Comparison of ENCODE assay signal across 8 mouse cellular contexts in genomic region chr11:12464181-12465162, GRCm38 (mm10). TPM values are rescaled to one million over a fixed set of nuclear protein-coding genes. Genes with fewer than 3 reads are reported as not detected.
DNase-seq lines count a peak whose midpoint lies in the region; ATAC-seq and TF ChIP-seq lines count a peak whose summit lies in the region.

Cobl (minus strand) TSS chr11:12464960.

- peaks cover 24% of the 10 kb centered on the region for H3K27me3 ChIP-seq in erythroblast, embryonic 14.5 days (ENCODE audit: control insufficient read depth)
- H3K27me3 ChIP-seq in liver, embryonic 13.5 days: peaks cover 26% of the 10 kb centered on the region
- peaks cover 4% of the 10 kb centered on the region; the same call in 1 of the 2 replicates for H3K27me3 ChIP-seq in neural tube, embryonic 15.5 days (replicated peaks)
- no peaks in the 10 kb centered on the region; the same call in 1 of the 2 replicates for H3K27me3 ChIP-seq in cerebellum, adult 2 months (ENCODE audit: control insufficient read depth, insufficient read depth, low read length)

- H3K36me3 ChIP-seq in erythroblast, embryonic 14.5 days (ENCODE audit: control insufficient read depth): no peaks in the 10 kb centered on the region
- H3K36me3 ChIP-seq in liver, embryonic 13.5 days: no peaks in the 10 kb centered on the region
- H3K36me3 ChIP-seq in neural tube, embryonic 15.5 days: no peaks in the 10 kb centered on the region

- WGBS in liver, embryonic 13.5 days (ENCODE audit: insufficient replicate concordance): 2% methylated on average over 67 of the region's 89 CpGs
- WGBS in neural tube, embryonic 15.5 days: 1% methylated on average over 58 of the region's 89 CpGs
- 3% methylated on average over 88 of the region's 89 CpGs for WGBS in cerebellum, adult 2 months

- H3K4me1 ChIP-seq in erythroblast, embryonic 14.5 days (ENCODE audit: control insufficient read depth): no peaks in the 10 kb centered on the region
- H3K4me1 ChIP-seq in liver, embryonic 13.5 days (replicated peaks): no peaks in the 10 kb centered on the region
- peaks cover 20% of the 10 kb centered on the region for H3K4me1 ChIP-seq in neural tube, embryonic 15.5 days
- peaks cover 4% of the 10 kb centered on the region; the same call in 1 of the 2 replicates for H3K4me1 ChIP-seq in cerebellum, adult 2 months (ENCODE audit: control insufficient read depth, insufficient read depth, low read length)

- no peaks in the 10 kb centered on the region for H3K9me3 ChIP-seq in erythroblast, embryonic 14.5 days (ENCODE audit: control insufficient read depth, low read length)
- H3K9me3 ChIP-seq in liver, embryonic 13.5 days (replicated peaks): no peaks in the 10 kb centered on the region
- H3K9me3 ChIP-seq in neural tube, embryonic 15.5 days (replicated peaks): no peaks in the 10 kb centered on the region

- H3K4me3 ChIP-seq in erythroblast, embryonic 14.5 days (replicated peaks): peak within 1 kb of the TSS; percentile 49
- H3K4me3 ChIP-seq in liver, embryonic 13.5 days (replicated peaks): peak within 1 kb of the TSS; percentile 54
- H3K4me3 ChIP-seq in neural tube, embryonic 15.5 days (replicated peaks): peak within 1 kb of the TSS; percentile 80
- H3K4me3 ChIP-seq in cerebellum, adult 2 months (replicated peaks; ENCODE audit: insufficient read depth, low read depth, low read length): no peak within 1 kb of the TSS

- no peak for TF ChIP-seq CTCF in cerebellum, adult 2 months (IDR thresholded peaks at IDR 0.05; ENCODE audit: borderline replicate concordance, insufficient read depth, low read depth, low read length)

- no peak for ATAC-seq in erythroblast, adult 5-6 weeks (replicated peaks; ENCODE audit: low FRiP score, poor library complexity, severe bottlenecking)
- 0 out of 2 replicates have a peak, but pooled peaks have one; percentile 15 for ATAC-seq in common myeloid progenitor, adult 5-6 weeks (replicated peaks; ENCODE audit: low read depth, poor library complexity, severe bottlenecking)
- ATAC-seq in granulocyte monocyte progenitor cell, adult 5-6 weeks (replicated peaks; ENCODE audit: poor library complexity, severe bottlenecking): peak; percentile 35; the same call in 1 of the 2 replicates
- ATAC-seq in liver, embryonic 13.5 days (ENCODE audit: low read depth): peak; percentile 34; the same call in 1 of the 2 replicates
- ATAC-seq in neural tube, embryonic 15.5 days (ENCODE audit: low FRiP score): peak; percentile 83

- TF ChIP-seq POLR2A in cerebellum, adult 2 months (IDR thresholded peaks at IDR 0.05; ENCODE audit: borderline replicate concordance, insufficient read depth, low read length): no peak

- no peak within 1 kb of the TSS for H3K27ac ChIP-seq in liver, embryonic 13.5 days
- no peak within 1 kb of the TSS for H3K27ac ChIP-seq in neural tube, embryonic 15.5 days (replicated peaks)
- H3K27ac ChIP-seq in cerebellum, adult 2 months (ENCODE audit: insufficient read depth, low read length): no peak within 1 kb of the TSS

- DNase-seq in kidney, adult 8-10 months: peak; percentile 37
- no peak for DNase-seq in liver, embryonic 13.5 days
- no peak for DNase-seq in cerebellum, adult 2 months

- peak within 1 kb of the TSS; percentile 41 for H3K9ac ChIP-seq in liver, embryonic 13.5 days
- H3K9ac ChIP-seq in neural tube, embryonic 15.5 days (replicated peaks): peak within 1 kb of the TSS; percentile 73

- H3K4me2 ChIP-seq in liver, embryonic 13.5 days: peak within 1 kb of the TSS; percentile 65
- peak within 1 kb of the TSS; percentile 94 for H3K4me2 ChIP-seq in neural tube, embryonic 15.5 days

RNA-seq across cellular contexts. Expression of gene Cobl, which starts in this region (rescaled TPM):
- 0.01 and 0.03 TPM in 2 replicates for polyA plus RNA-seq in erythroblast, embryonic 14.5 days (2012)
- total RNA-seq in erythroblast, adult 5-6 weeks (2015; ENCODE audit: low replicate concordance): not detected in 2 replicates
- not detected in 2 replicates for total RNA-seq in erythroblast, adult 5-6 weeks (2017; ENCODE audit: low replicate concordance)
- not detected in 2 replicates for total RNA-seq in common myeloid progenitor, adult 5-6 weeks (2017)
- not detected in 2 replicates for total RNA-seq in granulocyte monocyte progenitor cell, adult 5-6 weeks (2014; fragmentation: Nextera tagmentation)
- not detected in 2 replicates for total RNA-seq in granulocyte monocyte progenitor cell, adult 5-6 weeks (2017)
- 1.3 and 1.7 TPM in 2 replicates for polyA plus RNA-seq in liver, embryonic 13.5 days (2015; fragmentation: Nextera tagmentation; extraction: Ambion mirVana)
- polyA plus RNA-seq in neural tube, embryonic 15.5 days (2015; fragmentation: Nextera tagmentation; extraction: Ambion mirVana): 13.9 and 15.6 TPM in 2 replicates
- 6.3 and 9.5 TPM in 2 replicates for polyA plus RNA-seq in cerebellum, adult 2 months (2012; rRNA removed)

Comparison
In these comparisons a context has a peak if more than half of its experiments do, and no peak if none do; other contexts are left out.
1. Peak in ATAC-seq in common myeloid progenitor, adult 5-6 weeks; RNA of the gene not detected or under 1 TPM.
2. Peak in ATAC-seq in granulocyte monocyte progenitor cell, adult 5-6 weeks; RNA of the gene not detected or under 1 TPM.
3. DNase-seq: peak in kidney, adult 8-10 months (2 of 2); none in liver, embryonic 13.5 days (single experiment) and cerebellum, adult 2 months (0 of 2).